Mouse (Mus musculus): ENCODE data around the gene Etv6.

Gene Etv6

DNA sequence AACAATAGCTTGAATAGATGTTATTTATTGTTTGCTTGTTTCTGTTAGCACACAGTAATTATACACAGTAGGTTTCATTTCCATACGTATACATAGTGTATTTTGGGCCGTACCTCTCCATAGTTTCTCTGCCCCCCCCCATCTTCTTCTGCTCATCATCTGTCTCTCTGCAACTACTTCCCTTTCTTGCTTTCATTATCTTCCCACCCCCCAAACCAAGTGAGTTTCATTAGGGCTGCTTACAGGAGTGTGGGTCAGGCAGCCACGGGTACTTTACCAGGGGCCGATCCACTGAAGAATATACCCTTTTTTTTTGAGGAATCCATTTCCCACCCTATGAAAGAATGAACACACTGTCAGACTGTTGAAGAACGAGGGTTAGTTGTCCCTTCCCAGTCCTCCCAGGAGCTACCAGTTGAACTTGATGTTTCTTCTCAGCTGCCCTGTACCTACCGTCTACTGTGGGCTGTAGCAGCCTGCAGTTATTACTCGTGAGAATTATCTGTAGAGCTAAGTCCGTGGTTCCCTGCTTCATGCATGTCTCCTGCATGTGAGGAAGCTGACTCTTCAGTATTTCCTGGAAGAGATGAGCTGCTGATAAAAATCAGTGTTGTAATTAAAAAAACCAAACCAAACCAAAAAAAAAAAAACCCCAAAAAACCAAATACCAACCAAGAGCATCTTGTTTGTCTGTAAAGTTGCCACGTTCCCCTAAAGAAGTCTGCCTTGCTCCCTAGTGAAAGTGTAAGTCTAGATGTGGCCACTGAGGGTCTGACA is 9.8 kb downstream of the Etv6 start:
- no peak for DNase-seq

GRCm38 (mm10) chr6:134046136-134046535 is 10.6 kb downstream of the Etv6 start:
- DNase-seq, result no peak

DNA sequence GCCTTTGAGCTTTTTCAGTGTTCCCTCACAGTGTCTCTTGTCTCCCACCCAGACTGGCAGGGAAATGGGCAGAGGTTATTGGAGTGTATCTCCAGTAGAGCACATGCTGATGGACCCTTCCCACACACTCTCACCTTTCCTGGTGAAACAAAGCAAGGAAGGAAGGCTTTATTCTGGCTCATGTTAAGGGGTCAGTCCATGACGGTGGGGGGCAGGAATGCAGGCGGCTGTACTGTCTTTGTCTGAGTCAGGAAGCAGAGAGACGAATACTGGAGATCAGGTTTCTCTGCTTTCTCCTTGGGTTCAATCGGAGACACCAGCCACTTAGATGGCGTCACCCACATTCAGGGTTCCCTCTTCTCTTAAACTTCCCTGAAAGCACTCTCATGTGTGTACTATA is 11.7 kb downstream of the Etv6 start:
- DNase-seq, result no peak

GRCm38 (mm10) chr6:134047974-134048373 is 12.5 kb downstream of the Etv6 start:
- no peak for DNase-seq

DNA sequence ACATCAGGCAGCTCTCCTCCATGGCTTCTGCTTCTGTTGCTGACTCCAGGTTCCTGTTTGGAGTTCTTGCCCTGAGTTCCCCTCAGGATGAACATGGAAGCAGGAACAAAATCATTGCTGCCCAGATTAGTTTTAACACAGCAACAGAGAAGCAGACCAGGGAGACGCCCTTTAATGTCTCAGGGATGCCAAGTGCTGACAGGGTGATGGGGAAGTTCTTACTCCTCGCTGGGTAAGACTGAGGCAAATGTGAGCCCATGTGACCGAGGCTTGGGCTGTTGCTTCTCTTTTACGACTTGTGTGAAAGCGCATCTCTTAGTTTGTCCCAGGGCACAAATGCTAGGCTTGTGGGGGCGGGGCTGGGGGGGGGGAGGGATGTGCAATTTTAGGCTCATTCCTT is 13.5 kb downstream of the Etv6 start:
- no peak for DNase-seq

- DNase-seq, result peak; percentile 10
Measured at GRCm38 (mm10) chr6:134050466-134050865, 15.0 kb downstream of the Etv6 start.

DNA sequence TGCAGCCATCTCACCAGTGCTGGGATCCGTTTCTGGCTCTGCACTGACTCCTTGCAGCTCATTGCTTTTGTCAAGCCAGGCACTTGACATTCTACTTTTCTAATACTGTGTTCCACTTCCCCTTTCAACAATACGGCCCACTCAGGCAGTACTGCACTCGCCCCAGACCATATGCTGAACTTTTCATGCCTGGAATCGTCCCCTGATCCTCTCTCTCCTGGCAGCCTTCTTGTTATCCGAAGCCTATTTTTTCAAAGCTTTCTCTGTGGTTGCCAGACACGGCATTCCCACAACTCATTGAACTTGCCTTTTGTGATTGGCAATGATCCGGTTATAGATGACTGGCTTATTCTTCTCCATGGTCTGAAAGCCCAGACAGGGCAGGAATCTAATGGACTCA is 16.4 kb downstream of the Etv6 start:
- DNase-seq, result no peak

- DNase-seq, result no peak
Measured at GRCm38 (mm10) chr6:134053146-134053545, 17.6 kb downstream of the Etv6 start.

GRCm38 (mm10) chr6:134053566-134053965 is 18.1 kb downstream of the Etv6 start:
- DNase-seq, result peak; percentile 14

DNA sequence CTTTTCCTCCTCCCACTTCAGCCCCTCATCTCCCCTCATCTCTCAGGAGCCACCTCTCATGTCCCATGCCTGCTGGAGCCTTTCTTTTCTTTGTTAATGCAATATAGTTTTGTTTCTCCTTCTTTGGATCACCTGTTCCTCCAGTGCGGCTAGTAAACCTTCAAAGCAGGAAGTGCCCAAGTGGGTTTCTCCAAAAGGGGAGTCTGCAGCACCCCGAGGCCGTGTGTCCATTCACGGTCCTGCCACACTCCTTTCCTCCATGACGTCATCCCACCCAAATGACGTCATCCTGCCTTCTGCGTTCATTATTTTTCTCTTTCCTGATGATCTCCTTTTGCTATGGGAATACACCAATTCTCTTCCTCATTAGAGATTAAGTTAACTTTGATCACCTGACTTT is 20.1 kb downstream of the Etv6 start:
- DNase-seq, result no peak

- DNase-seq, result no peak
Measured at GRCm38 (mm10) chr6:134058451-134058850, 23.0 kb downstream of the Etv6 start.

- no peak for DNase-seq
Measured at GRCm38 (mm10) chr6:134058886-134059551, 23.5 kb downstream of the Etv6 start.

DNA sequence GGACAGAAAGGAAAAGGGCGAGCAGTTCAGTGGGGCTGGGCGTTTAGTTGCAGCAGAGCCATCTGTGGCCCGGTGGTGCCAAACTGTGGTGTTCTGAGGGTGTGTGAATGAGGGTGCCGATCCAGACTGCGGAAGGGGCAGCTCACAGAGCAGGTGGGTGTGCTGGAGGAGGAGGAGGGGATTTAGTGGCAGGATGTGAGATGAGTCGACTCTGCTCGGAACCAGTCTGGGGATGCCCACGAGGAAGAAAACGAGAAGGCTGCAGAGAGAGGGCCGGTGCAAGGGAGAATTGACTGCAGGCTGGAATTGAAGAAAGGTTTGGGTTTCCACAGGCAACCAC is 24.0 kb downstream of the Etv6 start:
- DNase-seq, result no peak

DNA sequence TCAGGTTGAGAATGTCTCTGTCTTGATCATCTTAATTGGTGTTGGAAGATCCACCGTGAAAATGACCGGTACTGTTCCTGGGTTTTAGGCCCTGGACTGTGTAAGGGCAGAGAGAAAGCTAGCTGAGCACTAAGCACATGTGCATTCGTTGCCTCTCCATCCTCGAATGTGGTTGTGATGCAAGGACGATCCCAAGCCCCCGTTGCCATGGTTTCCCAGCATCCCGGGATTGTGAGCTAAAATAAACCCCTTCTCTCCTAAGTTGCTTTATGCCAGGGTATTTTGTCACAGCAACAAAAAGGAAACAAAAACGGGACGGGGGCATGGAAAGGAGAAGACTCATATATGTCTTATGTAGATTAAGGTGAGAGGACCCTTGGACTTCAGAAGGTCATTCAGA is 24.5 kb downstream of the Etv6 start:
- no peak for DNase-seq

GRCm38 (mm10) chr6:134060811-134061210 is 25.3 kb downstream of the Etv6 start:
- no peak for DNase-seq

GRCm38 (mm10) chr6:134065018-134065725 is 29.7 kb downstream of the Etv6 start:
- DNase-seq, result no peak

GRCm38 (mm10) chr6:134066112-134066511 is 30.6 kb downstream of the Etv6 start:
- DNase-seq, result no peak

DNA sequence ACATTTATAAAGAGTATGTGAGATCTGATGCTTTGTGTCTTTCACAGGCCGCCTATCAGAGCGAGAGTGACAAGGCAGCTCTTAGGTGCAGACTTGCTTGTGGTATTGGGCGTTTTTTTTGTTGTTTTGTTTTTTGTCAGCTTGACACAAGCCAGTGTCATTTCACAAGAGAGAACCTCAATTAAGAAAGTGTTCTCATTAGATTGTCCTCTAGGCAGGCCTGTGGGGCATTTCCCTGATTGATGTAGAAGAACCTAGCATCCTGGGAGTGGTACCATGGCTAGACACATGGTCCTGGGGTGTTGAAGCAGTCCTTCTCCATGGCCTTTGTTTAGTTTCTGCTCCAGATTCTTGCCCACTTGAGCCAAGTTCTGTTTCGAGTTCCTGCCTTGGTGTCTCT is 31.5 kb downstream of the Etv6 start:
- no peak for DNase-seq

DNA sequence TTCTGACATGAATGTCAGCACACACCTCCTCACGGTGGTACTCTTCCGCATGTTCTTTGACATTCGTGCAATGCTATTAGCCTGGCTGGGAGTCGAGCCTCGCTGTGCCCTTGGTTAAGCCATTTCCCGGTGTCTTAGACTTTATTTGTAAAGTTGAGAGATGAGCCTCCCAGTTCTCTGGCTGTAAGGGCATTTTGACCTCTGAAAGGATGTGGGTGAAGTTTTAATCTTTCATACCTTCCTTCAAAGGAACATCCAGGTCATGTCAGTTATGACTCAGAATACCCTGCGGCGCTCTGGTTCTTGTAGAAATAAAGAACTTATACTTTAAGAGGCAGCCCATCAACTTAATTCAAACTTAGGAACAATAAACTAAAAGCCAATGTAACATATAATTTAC is 32.0 kb downstream of the Etv6 start:
- no peak for DNase-seq

DNA sequence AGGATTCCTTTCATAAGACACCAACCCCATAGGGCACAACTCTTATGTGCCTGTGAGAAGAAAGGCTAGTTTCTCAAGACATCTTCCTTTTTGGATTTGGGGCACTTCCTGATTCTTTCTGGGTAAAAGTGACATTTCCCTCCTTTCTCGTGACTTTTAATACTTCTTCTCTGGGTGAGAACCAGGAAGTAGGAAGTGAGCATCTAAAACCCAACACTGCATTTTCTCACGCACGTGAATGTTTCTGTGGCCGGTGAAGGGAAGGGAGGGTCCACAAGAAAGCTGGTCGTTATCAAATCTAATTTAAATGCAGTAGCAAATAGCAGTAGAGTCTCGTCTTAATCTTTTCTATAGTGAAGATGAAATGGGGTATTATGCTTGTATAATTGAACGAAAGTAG is 36.9 kb downstream of the Etv6 start:
- DNase-seq, result no peak

DNA sequence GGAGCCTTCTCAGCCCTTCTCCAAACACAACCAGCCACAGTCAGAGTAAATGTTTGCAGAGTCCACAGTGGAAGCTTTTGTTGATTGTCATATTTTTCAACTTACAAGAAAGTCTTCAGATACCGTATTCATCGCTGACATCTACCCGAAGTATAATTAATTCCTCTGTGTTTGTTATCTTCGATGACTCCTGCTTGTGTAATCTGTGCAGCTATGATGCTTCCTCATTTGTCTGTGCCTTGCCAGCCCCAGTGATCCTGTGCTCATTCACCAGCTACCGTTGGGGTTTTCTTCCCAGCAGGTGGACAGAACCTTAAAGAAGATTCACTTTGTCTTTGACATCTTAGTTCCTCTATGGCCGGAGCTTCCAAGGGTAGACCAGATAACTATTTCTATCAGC is 37.4 kb downstream of the Etv6 start:
- no peak for DNase-seq

DNA sequence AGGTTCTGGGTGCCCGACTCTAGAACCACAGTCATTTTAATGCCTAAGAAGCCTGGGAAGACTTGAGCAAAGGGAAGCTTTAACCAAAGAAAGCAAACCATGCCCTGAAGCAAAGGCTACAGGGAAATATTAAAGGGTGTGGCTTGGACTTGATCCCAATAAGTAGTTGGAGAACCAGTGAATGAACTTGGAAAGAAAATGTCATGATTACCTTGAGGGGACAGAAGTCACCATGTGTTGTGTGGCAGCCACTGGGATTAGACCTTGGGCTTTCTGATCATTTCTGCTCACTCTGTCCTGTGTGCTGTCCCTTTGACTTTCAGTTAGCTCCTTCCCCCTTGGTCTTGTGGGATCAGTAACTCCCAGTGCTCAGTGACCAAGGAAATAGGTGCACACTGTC is 38.9 kb downstream of the Etv6 start:
- DNase-seq, result no peak

DNA sequence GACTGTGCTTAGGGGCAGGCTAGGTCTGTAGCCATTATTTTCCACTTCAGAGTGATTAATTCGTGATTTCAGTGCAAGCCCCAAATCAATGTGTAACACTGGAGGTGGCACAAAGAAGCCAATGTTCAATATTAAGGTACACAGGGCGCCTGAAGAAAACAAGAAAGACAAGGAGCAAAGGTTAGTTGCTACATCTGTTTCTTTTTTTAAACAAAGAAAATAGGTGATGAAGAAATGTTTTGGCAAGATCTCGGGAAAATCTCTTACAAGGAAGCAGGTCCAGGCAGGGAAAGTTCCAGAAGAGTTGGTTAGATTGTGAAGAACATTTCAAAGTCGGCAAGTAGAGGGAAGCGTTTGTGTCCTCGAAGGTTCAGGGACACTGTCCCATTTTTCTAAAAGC is 39.5 kb downstream of the Etv6 start:
- DNase-seq, result no peak

- no peak for DNase-seq
Measured at GRCm38 (mm10) chr6:134078016-134078415, 42.5 kb downstream of the Etv6 start.
